Mouse (Mus musculus): Measurements from ENCODE around the gene Erich3. TPM values are rescaled to one million over a fixed set of nuclear protein-coding genes. Genes with fewer than 3 reads are reported as not detected.
A peak's percentile ranks its signal among the peaks of the same experiment; 100 is the strongest.

Erich3 gene
- polyA plus RNA-seq, 1 experiment from 2014 or later = 0.20 TPM

GRCm38 (mm10) chr3:154652581-154653420, 10.9 kb upstream of the Erich3 start:
- no peak overlapping the region for H3K4me2 ChIP-seq (replicated peaks)
- WGBS = 44% methylated on average over 24 of the region's 24 CpGs
- H3K36me3 ChIP-seq = no peaks in the 10 kb centered on the region
- no peak overlapping the region for H3K9ac ChIP-seq
- H3K4me1 ChIP-seq = no peaks in the 10 kb centered on the region
- H3K27me3 ChIP-seq = peaks cover 52% of the 10 kb centered on the region
- H3K4me3 ChIP-seq = no peak overlapping the region
- H3K9me3 ChIP-seq = no peaks in the 10 kb centered on the region
- peak; percentile 55; the same call in 1 of the 2 replicates for ATAC-seq (ENCODE audit: low FRiP score, low read depth)
- H3K27ac ChIP-seq = no peak overlapping the region

GRCm38 (mm10) chr3:154653454-154653853, 10.2 kb upstream of the Erich3 start:
- 50% methylated on average over 5 of the region's 5 CpGs for WGBS
- Histone ChIP-seq H3K4me2 (replicated peaks) (no peak overlapping the region), H3K27ac (no peak overlapping the region), H3K9ac (no peak overlapping the region), H3K4me1 (no peaks in the 10 kb centered on the region), H3K9me3 (no peaks in the 10 kb centered on the region), H3K4me3 (no peak overlapping the region), H3K36me3 (no peaks in the 10 kb centered on the region), H3K27me3 (peaks cover 46% of the 10 kb centered on the region)
- no peak for ATAC-seq (ENCODE audit: low FRiP score, low read depth)

- H3K9me3 ChIP-seq = no peaks in the 10 kb centered on the region
- H3K9ac ChIP-seq = no peak overlapping the region
- H3K4me3 ChIP-seq = no peak overlapping the region
- H3K27me3 ChIP-seq = peaks cover 39% of the 10 kb centered on the region
- no peak for ATAC-seq (ENCODE audit: low FRiP score, low read depth)
- no peak overlapping the region for H3K4me2 ChIP-seq (replicated peaks)
- H3K4me1 ChIP-seq = no peaks in the 10 kb centered on the region
- H3K36me3 ChIP-seq = no peaks in the 10 kb centered on the region
- 58% methylated on average over 6 of the region's 6 CpGs for WGBS
- no peak overlapping the region for H3K27ac ChIP-seq
Measured at GRCm38 (mm10) chr3:154654284-154654683, 9.4 kb upstream of the Erich3 start.

GRCm38 (mm10) chr3:154654901-154655300, 8.8 kb upstream of the Erich3 start:
- no peak for ATAC-seq (ENCODE audit: low FRiP score, low read depth)
- peaks cover 33% of the 10 kb centered on the region for H3K27me3 ChIP-seq
- 77% methylated on average over 12 of the region's 12 CpGs for WGBS
- H3K4me1 ChIP-seq = no peaks in the 10 kb centered on the region
- no peak overlapping the region for H3K4me3 ChIP-seq
- H3K36me3 ChIP-seq = no peaks in the 10 kb centered on the region
- no peak overlapping the region for H3K27ac ChIP-seq
- H3K9ac ChIP-seq = no peak overlapping the region
- H3K4me2 ChIP-seq (replicated peaks) = no peak overlapping the region
- no peaks in the 10 kb centered on the region for H3K9me3 ChIP-seq

GRCm38 (mm10) chr3:154655711-154656110, 7.9 kb upstream of the Erich3 start:
- H3K9ac ChIP-seq = no peak overlapping the region
- no peaks in the 10 kb centered on the region for H3K4me1 ChIP-seq
- H3K27ac ChIP-seq = no peak overlapping the region
- H3K9me3 ChIP-seq = no peaks in the 10 kb centered on the region
- H3K27me3 ChIP-seq = peaks cover 31% of the 10 kb centered on the region
- H3K4me3 ChIP-seq = no peak overlapping the region
- ATAC-seq (ENCODE audit: low FRiP score, low read depth) = no peak
- H3K36me3 ChIP-seq = no peaks in the 10 kb centered on the region
- 86% methylated on average over 5 of the region's 5 CpGs for WGBS
- no peak overlapping the region for H3K4me2 ChIP-seq (replicated peaks)

- Histone ChIP-seq H3K4me1 (peaks cover 16% of the 10 kb centered on the region), H3K27ac (no peak overlapping the region), H3K9me3 (no peaks in the 10 kb centered on the region), H3K4me2 (replicated peaks) (peak overlapping the region; percentile 65), H3K9ac (no peak overlapping the region), H3K27me3 (peaks cover 45% of the 10 kb centered on the region), H3K36me3 (no peaks in the 10 kb centered on the region), H3K4me3 (peak overlapping the region; percentile 37)
- WGBS = 5% methylated on average over 23 of the region's 27 CpGs
- peak; percentile 68 for ATAC-seq (ENCODE audit: low FRiP score, low read depth)
Measured at GRCm38 (mm10) chr3:154663976-154664581, 420 bp downstream of the Erich3 start.

- Histone ChIP-seq H3K27ac (no peak overlapping the region), H3K9me3 (no peaks in the 10 kb centered on the region), H3K36me3 (no peaks in the 10 kb centered on the region), H3K4me3 (no peak overlapping the region), H3K27me3 (peaks cover 45% of the 10 kb centered on the region), H3K9ac (no peak overlapping the region), H3K4me2 (replicated peaks) (peak overlapping the region; percentile 65; the same call in 1 of the 2 replicates), H3K4me1 (peaks cover 16% of the 10 kb centered on the region)
- ATAC-seq (ENCODE audit: low FRiP score, low read depth) = no peak
- WGBS = 44% methylated on average over 4 of the region's 4 CpGs
Measured at GRCm38 (mm10) chr3:154664636-154665035, 977 bp downstream of the Erich3 start.

GRCm38 (mm10) chr3:154668485-154668884, 4.8 kb downstream of the Erich3 start:
- WGBS = 87% methylated on average over 3 of the region's 3 CpGs

GRCm38 (mm10) chr3:154670584-154670983, 6.9 kb downstream of the Erich3 start:
- Histone ChIP-seq H3K27me3 (peaks cover 4% of the 10 kb centered on the region), H3K4me2 (replicated peaks) (no peak overlapping the region), H3K9me3 (no peaks in the 10 kb centered on the region), H3K4me1 (peaks cover 4% of the 10 kb centered on the region; the same call in 1 of the 2 replicates), H3K27ac (no peak overlapping the region), H3K9ac (no peak overlapping the region), H3K36me3 (no peaks in the 10 kb centered on the region), H3K4me3 (no peak overlapping the region)
- no peak for ATAC-seq (ENCODE audit: low FRiP score, low read depth)
- WGBS = 89% methylated on average over 6 of the region's 6 CpGs

More at GRCm38 (mm10) chr3:154668485-154668884, 4.8 kb downstream of the Erich3 start:
- peaks cover 12% of the 10 kb centered on the region for H3K4me1 ChIP-seq
- no peak overlapping the region for H3K27ac ChIP-seq
- H3K27me3 ChIP-seq = peaks cover 25% of the 10 kb centered on the region
- no peaks in the 10 kb centered on the region for H3K9me3 ChIP-seq
- no peak overlapping the region for H3K9ac ChIP-seq
- no peak for ATAC-seq (ENCODE audit: low FRiP score, low read depth)
- no peak overlapping the region for H3K4me3 ChIP-seq
- no peaks in the 10 kb centered on the region for H3K36me3 ChIP-seq
- H3K4me2 ChIP-seq (replicated peaks) = no peak overlapping the region

- no peaks in the 10 kb centered on the region for H3K9me3 ChIP-seq
- no peak overlapping the region for H3K9ac ChIP-seq
- no peak for ATAC-seq (ENCODE audit: low FRiP score, low read depth)
- H3K27ac ChIP-seq = no peak overlapping the region
- WGBS = 71% methylated on average over 5 of the region's 5 CpGs
- no peak overlapping the region for H3K4me3 ChIP-seq
- no peaks in the 10 kb centered on the region for H3K27me3 ChIP-seq
- H3K4me1 ChIP-seq = peaks cover 4% of the 10 kb centered on the region; the same call in 1 of the 2 replicates
- H3K36me3 ChIP-seq = no peaks in the 10 kb centered on the region
- H3K4me2 ChIP-seq (replicated peaks) = no peak overlapping the region
Measured at GRCm38 (mm10) chr3:154671013-154671412, 7.4 kb downstream of the Erich3 start.

- Histone ChIP-seq H3K27me3 (no peaks in the 10 kb centered on the region), H3K4me2 (replicated peaks) (no peak overlapping the region), H3K36me3 (no peaks in the 10 kb centered on the region), H3K4me1 (no peaks in the 10 kb centered on the region), H3K9me3 (no peaks in the 10 kb centered on the region), H3K9ac (no peak overlapping the region), H3K4me3 (no peak overlapping the region), H3K27ac (no peak overlapping the region)
- ATAC-seq (ENCODE audit: low FRiP score, low read depth) = no peak
- 59% methylated on average over 8 of the region's 8 CpGs for WGBS
Measured at GRCm38 (mm10) chr3:154673326-154673725, 9.7 kb downstream of the Erich3 start.

GRCm38 (mm10) chr3:154682570-154682969, 18.9 kb downstream of the Erich3 start:
- ATAC-seq (ENCODE audit: low FRiP score, low read depth) = no peak
- Histone ChIP-seq H3K4me2 (replicated peaks) (no peak overlapping the region), H3K9ac (no peak overlapping the region), H3K9me3 (no peaks in the 10 kb centered on the region), H3K27ac (no peak overlapping the region), H3K36me3 (no peaks in the 10 kb centered on the region), H3K27me3 (no peaks in the 10 kb centered on the region), H3K4me1 (no peaks in the 10 kb centered on the region), H3K4me3 (no peak overlapping the region)
- 67% methylated on average over 2 of the region's 2 CpGs for WGBS

Data from limb, embryonic 13.5 days (tissue).